Mouse (Mus musculus): ENCODE data around the gene Nans. TPM values are rescaled to one million over a fixed set of nuclear protein-coding genes. Genes with fewer than 3 reads are reported as not detected.

The Nans gene
- polyA plus RNA-seq, 1 experiment from 2014 or later: 23.8 TPM

- WGBS (ENCODE audit: insufficient replicate concordance): under 1% methylated on average over 54 of the region's 66 CpGs
- ATAC-seq (peak; percentile 89), DNase-seq (peak; percentile 94)
- Histone ChIP-seq H3K9me3 (ENCODE audit: low read length) (no peaks in the 10 kb centered on the region), H3K27me3 (ENCODE audit: insufficient read depth, low read length) (no peaks in the 10 kb centered on the region), H3K36me3 (replicated peaks; ENCODE audit: insufficient read depth, low read length) (0 out of 2 replicates have a peak, but pooled peaks cover 3% of the 10 kb centered on the region), H3K4me3 (ENCODE audit: low read depth, low read length) (peak within 1 kb of the TSS; percentile 70), H3K4me2 (ENCODE audit: low read depth, low read length) (peak within 1 kb of the TSS; percentile 75), H3K27ac (ENCODE audit: low read depth) (peak within 1 kb of the TSS; percentile 94), H3K9ac (replicated peaks) (peak within 1 kb of the TSS; percentile 88), H3K4me1 (ENCODE audit: insufficient read depth) (peaks cover 54% of the 10 kb centered on the region)
- no peak for TF ChIP-seq EP300 (IDR thresholded peaks at IDR 0.05; ENCODE audit: low read depth)
- TF ChIP-seq CTCF (IDR thresholded peaks at IDR 0.05; ENCODE audit: low read depth): peak; percentile 75
Measured at GRCm38 (mm10) chr4:46450519-46451131, 38.4 kb upstream of the Nans start, which contains the start of gene Anp32b. Anp32b (plus strand) TSS chr4:46450902.

DNA sequence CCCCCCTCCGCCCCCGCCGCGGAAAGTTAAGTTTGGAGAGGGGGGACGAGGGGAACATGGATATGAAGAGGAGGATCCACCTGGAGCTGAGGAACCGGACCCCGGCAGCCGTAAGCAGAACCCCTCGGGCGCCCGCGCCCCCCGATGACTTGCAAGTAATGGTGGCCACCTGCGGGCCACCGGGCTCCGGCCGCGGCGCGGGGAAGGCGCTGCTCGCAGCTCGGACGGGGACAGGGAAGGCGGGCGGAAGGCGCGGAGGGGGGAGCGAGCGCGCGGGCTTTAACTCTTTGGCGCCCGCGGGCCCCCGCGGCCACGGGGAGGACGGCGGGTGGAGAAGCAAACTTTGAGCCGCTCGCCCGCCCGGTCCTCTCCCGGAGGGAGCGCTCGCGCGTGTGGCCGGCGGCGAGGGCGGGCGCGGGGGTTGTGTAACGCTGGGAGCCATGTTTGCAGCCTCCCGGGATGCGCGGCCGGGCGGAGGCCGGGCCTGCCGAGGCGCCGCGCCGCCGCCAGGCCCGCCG, 37.7 kb upstream of the Nans start:
- Histone ChIP-seq H3K4me3 (ENCODE audit: low read depth, low read length) (peak overlapping the region; percentile 70), H3K4me1 (ENCODE audit: insufficient read depth) (peaks cover 59% of the 10 kb centered on the region), H3K4me2 (ENCODE audit: low read depth, low read length) (peak overlapping the region; percentile 75), H3K36me3 (replicated peaks; ENCODE audit: insufficient read depth, low read length) (peaks cover 6% of the 10 kb centered on the region; the same call in 1 of the 2 replicates), H3K27ac (ENCODE audit: low read depth) (peak overlapping the region; percentile 94), H3K9ac (replicated peaks) (peak overlapping the region; percentile 88), H3K27me3 (ENCODE audit: insufficient read depth, low read length) (no peaks in the 10 kb centered on the region), H3K9me3 (ENCODE audit: low read length) (no peaks in the 10 kb centered on the region)
- DNase-seq (peak; percentile 80), ATAC-seq (peak; percentile 33)
- under 1% methylated on average over 49 of the region's 70 CpGs for WGBS (ENCODE audit: insufficient replicate concordance)
- TF ChIP-seq EP300 (IDR thresholded peaks at IDR 0.05; ENCODE audit: low read depth) (no peak), CTCF (IDR thresholded peaks at IDR 0.05; ENCODE audit: low read depth) (no peak)

DNA sequence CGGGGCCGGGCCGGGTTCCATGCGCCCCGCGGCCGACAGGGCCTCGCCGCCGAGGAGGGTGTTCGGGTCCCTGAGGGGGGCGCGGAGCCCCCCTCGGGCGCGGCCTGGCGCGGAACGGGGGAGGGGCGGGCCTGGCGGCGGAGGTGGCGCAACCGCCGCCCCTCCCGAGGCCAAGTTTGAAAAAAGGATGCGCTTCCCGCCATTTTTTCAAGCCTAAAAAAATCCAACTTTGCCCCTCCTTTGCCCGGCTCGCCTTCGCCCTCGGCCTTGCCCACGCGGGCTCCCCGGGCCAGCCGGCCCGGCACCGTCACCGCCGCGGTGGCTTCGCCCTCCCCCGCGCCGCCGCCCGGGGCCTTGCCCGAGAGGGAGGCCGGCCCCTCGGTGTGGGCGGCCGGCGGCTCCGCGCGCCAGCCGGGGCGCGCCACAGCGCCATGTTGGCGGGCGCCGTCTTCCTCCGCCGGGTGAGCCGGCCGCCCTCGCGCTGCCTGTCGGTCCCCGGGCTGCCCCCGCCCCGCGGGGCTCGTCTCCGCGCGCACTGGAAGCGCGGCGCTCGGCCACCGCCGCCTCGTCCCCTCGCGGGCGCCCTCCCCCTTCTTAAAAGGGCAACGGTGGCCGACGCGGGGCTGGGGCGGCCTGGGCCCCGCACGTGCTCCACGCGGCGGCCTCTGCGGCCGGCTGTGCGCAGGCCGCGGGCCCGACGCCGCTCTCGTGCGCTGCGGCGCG, 37.1 kb upstream of the Nans start:
- ATAC-seq (peak; percentile 33), DNase-seq (peak; percentile 77)
- H3K9me3 ChIP-seq (ENCODE audit: low read length): no peaks in the 10 kb centered on the region
- H3K36me3 ChIP-seq (replicated peaks; ENCODE audit: insufficient read depth, low read length): peaks cover 12% of the 10 kb centered on the region
- TF ChIP-seq CTCF (IDR thresholded peaks at IDR 0.05; ENCODE audit: low read depth) (no peak), EP300 (IDR thresholded peaks at IDR 0.05; ENCODE audit: low read depth) (no peak)
- peak overlapping the region; percentile 75 for H3K4me2 ChIP-seq (ENCODE audit: low read depth, low read length)
- H3K27me3 ChIP-seq (ENCODE audit: insufficient read depth, low read length): no peaks in the 10 kb centered on the region
- 1% methylated on average over 65 of the region's 111 CpGs for WGBS (ENCODE audit: insufficient replicate concordance)
- peak overlapping the region; percentile 88 for H3K9ac ChIP-seq (replicated peaks)
- peak overlapping the region; percentile 70 for H3K4me3 ChIP-seq (ENCODE audit: low read depth, low read length)
- peak overlapping the region; percentile 94 for H3K27ac ChIP-seq (ENCODE audit: low read depth)
- peaks cover 63% of the 10 kb centered on the region for H3K4me1 ChIP-seq (ENCODE audit: insufficient read depth)

GRCm38 (mm10) chr4:46452481-46452850, 36.6 kb upstream of the Nans start:
- peak; percentile 82 for DNase-seq
- TF ChIP-seq EP300 (IDR thresholded peaks at IDR 0.05; ENCODE audit: low read depth) (no peak), CTCF (IDR thresholded peaks at IDR 0.05; ENCODE audit: low read depth) (no peak)
- Histone ChIP-seq H3K4me3 (ENCODE audit: low read depth, low read length) (peak overlapping the region; percentile 70), H3K27me3 (ENCODE audit: insufficient read depth, low read length) (no peaks in the 10 kb centered on the region), H3K36me3 (replicated peaks; ENCODE audit: insufficient read depth, low read length) (peaks cover 15% of the 10 kb centered on the region), H3K27ac (ENCODE audit: low read depth) (peak overlapping the region; percentile 94), H3K9me3 (ENCODE audit: low read length) (no peaks in the 10 kb centered on the region), H3K4me1 (ENCODE audit: insufficient read depth) (peaks cover 65% of the 10 kb centered on the region), H3K4me2 (ENCODE audit: low read depth, low read length) (peak overlapping the region; percentile 75), H3K9ac (replicated peaks) (peak overlapping the region; percentile 88)
- ATAC-seq: peak; percentile 43
- under 1% methylated on average over 19 of the region's 19 CpGs for WGBS (ENCODE audit: insufficient replicate concordance)

GRCm38 (mm10) chr4:46452855-46453719, 36.0 kb upstream of the Nans start:
- no peak for TF ChIP-seq CTCF (IDR thresholded peaks at IDR 0.05; ENCODE audit: low read depth)
- TF ChIP-seq EP300 (IDR thresholded peaks at IDR 0.05; ENCODE audit: low read depth): no peak
- peak overlapping the region; percentile 94 for H3K27ac ChIP-seq (ENCODE audit: low read depth)
- peaks cover 18% of the 10 kb centered on the region for H3K36me3 ChIP-seq (replicated peaks; ENCODE audit: insufficient read depth, low read length)
- 21% methylated on average over 13 of the region's 13 CpGs for WGBS (ENCODE audit: insufficient replicate concordance)
- peaks cover 70% of the 10 kb centered on the region for H3K4me1 ChIP-seq (ENCODE audit: insufficient read depth)
- no peak for DNase-seq
- peak overlapping the region; percentile 88 for H3K9ac ChIP-seq (replicated peaks)
- H3K9me3 ChIP-seq (ENCODE audit: low read length): no peaks in the 10 kb centered on the region
- H3K4me2 ChIP-seq (ENCODE audit: low read depth, low read length): peak overlapping the region; percentile 75
- ATAC-seq: no peak
- H3K4me3 ChIP-seq (ENCODE audit: low read depth, low read length): peak overlapping the region; percentile 70
- no peaks in the 10 kb centered on the region for H3K27me3 ChIP-seq (ENCODE audit: insufficient read depth, low read length)
